Mouse (Mus musculus): ENCODE measurements at regions not wholly inside any gene's neighbourhood (a gene's known extent, or its start where the extent isn't known, plus 50 kb on each side); places are given as distances from the start of the nearest gene placed in this dataset.

DNA sequence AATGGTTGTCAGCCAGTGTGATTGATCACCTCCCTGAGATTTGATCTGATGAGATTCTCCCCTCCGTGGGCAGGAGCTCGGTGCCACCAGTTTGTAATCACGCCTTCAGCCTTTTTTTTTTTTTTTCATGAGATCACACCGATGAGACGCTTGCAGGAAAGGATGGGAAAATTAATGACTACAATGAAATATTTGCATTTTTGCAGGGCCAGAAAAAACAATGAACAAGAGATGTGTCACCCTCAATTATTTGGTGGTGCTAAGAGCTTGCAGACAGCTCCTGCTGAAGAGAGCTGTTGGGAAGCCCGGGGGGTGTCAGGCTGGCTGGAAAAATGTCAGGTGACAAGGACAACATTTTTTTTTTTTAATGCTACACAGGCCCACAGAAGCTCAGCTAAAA is 227.6 kb upstream of the Irx3 start:
- TF ChIP-seq CTCF (IDR thresholded peaks at IDR 0.05; ENCODE audit: low read depth) = no peak
- Histone ChIP-seq H3K27ac (ENCODE audit: low read depth, low read length) (no peak overlapping the region), H3K27me3 (replicated peaks; ENCODE audit: control insufficient read depth, insufficient read depth, low read length) (no peaks in the 10 kb centered on the region), H3K4me1 (replicated peaks; ENCODE audit: control insufficient read depth, insufficient read depth, low read length) (no peaks in the 10 kb centered on the region), H3K9ac (ENCODE audit: low read depth, low read length) (no peak overlapping the region), H3K36me3 (ENCODE audit: control insufficient read depth, insufficient read depth) (no peaks in the 10 kb centered on the region), H3K4me3 (ENCODE audit: low read depth, low read length) (no peak overlapping the region), H3K9me3 (ENCODE audit: control insufficient read depth) (no peaks in the 10 kb centered on the region), H3K4me2 (replicated peaks; ENCODE audit: low read depth) (no peak overlapping the region)
- 34% methylated on average over 6 of the region's 6 CpGs for WGBS
- no peak for ATAC-seq

DNA sequence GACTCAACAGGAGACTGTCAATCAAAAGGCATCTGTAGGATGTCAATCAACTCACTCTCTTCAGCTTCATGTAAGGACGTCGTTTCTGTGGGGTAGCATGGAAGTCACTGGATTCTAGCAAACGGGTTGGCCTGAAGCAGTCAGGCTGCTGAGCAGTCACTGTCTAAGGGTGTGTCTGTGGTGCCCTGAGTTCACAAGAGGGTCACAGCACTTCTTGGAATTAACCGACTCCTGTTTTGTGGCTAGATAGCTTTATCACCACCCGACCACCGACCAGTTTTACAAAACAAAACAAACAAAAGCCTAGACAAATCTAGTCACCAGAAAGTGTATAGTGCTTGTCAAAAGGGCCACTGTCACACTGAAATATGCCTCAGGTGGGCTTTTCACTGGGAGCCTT is 226.4 kb upstream of the Irx3 start:
- H3K27me3 ChIP-seq (replicated peaks; ENCODE audit: control insufficient read depth, insufficient read depth, low read length) = no peaks in the 10 kb centered on the region
- no peaks in the 10 kb centered on the region for H3K9me3 ChIP-seq (ENCODE audit: control insufficient read depth)
- 23% methylated on average over 6 of the region's 6 CpGs for WGBS
- no peaks in the 10 kb centered on the region for H3K4me1 ChIP-seq (replicated peaks; ENCODE audit: control insufficient read depth, insufficient read depth, low read length)
- H3K27ac ChIP-seq (ENCODE audit: low read depth, low read length) = no peak overlapping the region
- no peak for TF ChIP-seq CTCF (IDR thresholded peaks at IDR 0.05; ENCODE audit: low read depth)
- H3K4me2 ChIP-seq (replicated peaks; ENCODE audit: low read depth) = no peak overlapping the region
- ATAC-seq = no peak
- H3K9ac ChIP-seq (ENCODE audit: low read depth, low read length) = no peak overlapping the region
- no peaks in the 10 kb centered on the region for H3K36me3 ChIP-seq (ENCODE audit: control insufficient read depth, insufficient read depth)
- no peak overlapping the region for H3K4me3 ChIP-seq (ENCODE audit: low read depth, low read length)

DNA sequence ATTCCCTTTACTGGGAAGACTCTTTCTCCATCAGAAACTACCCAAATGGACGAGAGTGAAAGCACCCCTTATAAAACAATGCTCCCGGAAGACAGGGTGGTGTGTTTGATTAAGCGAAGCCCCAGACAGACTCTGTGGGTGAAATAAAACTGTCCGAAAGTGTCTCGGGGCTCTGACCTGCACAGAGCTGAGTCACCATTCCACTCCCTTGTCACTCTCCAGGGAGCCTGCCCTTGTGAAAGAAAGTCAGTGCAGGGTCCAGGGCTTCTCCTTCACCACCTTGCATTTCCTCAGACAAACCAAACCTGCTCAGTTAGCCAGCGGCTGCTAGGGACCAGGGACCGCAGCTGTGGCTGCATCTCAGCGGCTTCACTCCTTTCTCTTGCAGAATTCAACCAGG is 222.3 kb upstream of the Irx3 start:
- H3K4me3 ChIP-seq (ENCODE audit: low read depth, low read length) = no peak overlapping the region
- no peaks in the 10 kb centered on the region for H3K4me1 ChIP-seq (replicated peaks; ENCODE audit: control insufficient read depth, insufficient read depth, low read length)
- H3K9ac ChIP-seq (ENCODE audit: low read depth, low read length) = no peak overlapping the region
- H3K9me3 ChIP-seq (ENCODE audit: control insufficient read depth) = no peaks in the 10 kb centered on the region
- no peak for ATAC-seq
- H3K4me2 ChIP-seq (replicated peaks; ENCODE audit: low read depth) = no peak overlapping the region
- H3K36me3 ChIP-seq (ENCODE audit: control insufficient read depth, insufficient read depth) = no peaks in the 10 kb centered on the region
- no peaks in the 10 kb centered on the region for H3K27me3 ChIP-seq (replicated peaks; ENCODE audit: control insufficient read depth, insufficient read depth, low read length)
- no peak for TF ChIP-seq CTCF (IDR thresholded peaks at IDR 0.05; ENCODE audit: low read depth)
- H3K27ac ChIP-seq (ENCODE audit: low read depth, low read length) = no peak overlapping the region
- 17% methylated on average over 8 of the region's 8 CpGs for WGBS

DNA sequence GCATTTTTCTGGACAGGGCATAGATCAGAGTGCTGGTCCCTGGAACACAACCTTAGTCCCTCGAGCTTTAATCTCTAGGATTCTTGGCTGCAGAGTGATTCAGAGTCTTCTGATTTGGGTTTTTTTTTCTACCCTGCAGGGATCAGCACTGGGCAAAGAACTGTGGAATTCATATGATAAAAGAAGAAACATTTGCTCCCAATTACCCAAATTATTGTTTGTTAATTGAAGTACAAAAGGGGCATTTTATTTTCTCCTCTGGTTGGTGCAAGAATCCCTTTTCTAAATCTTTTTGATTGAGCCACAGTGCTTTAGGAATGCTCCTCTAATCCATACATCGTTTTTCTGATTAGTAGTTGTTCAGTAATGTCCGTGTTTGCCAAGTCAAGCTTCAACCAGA is 219.7 kb upstream of the Irx3 start:
- Histone ChIP-seq H3K36me3 (ENCODE audit: control insufficient read depth, insufficient read depth) (no peaks in the 10 kb centered on the region), H3K4me1 (replicated peaks; ENCODE audit: control insufficient read depth, insufficient read depth, low read length) (no peaks in the 10 kb centered on the region), H3K27me3 (replicated peaks; ENCODE audit: control insufficient read depth, insufficient read depth, low read length) (no peaks in the 10 kb centered on the region), H3K4me2 (replicated peaks; ENCODE audit: low read depth) (no peak overlapping the region), H3K9me3 (ENCODE audit: control insufficient read depth) (no peaks in the 10 kb centered on the region), H3K9ac (ENCODE audit: low read depth, low read length) (no peak overlapping the region), H3K27ac (ENCODE audit: low read depth, low read length) (no peak overlapping the region), H3K4me3 (ENCODE audit: low read depth, low read length) (no peak overlapping the region)
- no peak for ATAC-seq
- TF ChIP-seq CTCF (IDR thresholded peaks at IDR 0.05; ENCODE audit: low read depth) = no peak
- 50% methylated on average over 3 of the region's 3 CpGs for WGBS

DNA sequence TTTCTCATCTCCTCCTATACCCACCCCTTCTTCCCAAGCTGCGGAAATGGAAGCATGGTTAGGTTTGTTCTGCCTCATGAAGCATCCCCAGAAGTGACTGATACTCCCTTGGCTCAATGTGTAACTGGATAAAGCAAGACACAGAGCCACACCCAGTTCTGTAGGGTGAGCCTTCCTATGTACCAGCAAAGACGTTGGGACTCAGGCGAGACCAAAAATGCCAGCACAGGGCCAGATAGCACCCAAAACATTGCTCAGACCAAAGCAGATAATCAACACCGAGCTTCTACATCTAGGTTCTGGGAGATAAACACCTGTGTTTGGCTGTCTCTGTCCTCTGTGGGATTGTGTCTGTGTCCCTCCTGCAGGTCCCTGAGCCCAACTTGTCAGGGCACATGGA is 212.8 kb upstream of the Irx3 start:
- Histone ChIP-seq H3K36me3 (ENCODE audit: control insufficient read depth, insufficient read depth) (no peaks in the 10 kb centered on the region), H3K4me2 (replicated peaks; ENCODE audit: low read depth) (no peak overlapping the region), H3K9ac (ENCODE audit: low read depth, low read length) (no peak overlapping the region), H3K9me3 (ENCODE audit: control insufficient read depth) (no peaks in the 10 kb centered on the region), H3K27ac (ENCODE audit: low read depth, low read length) (no peak overlapping the region), H3K4me3 (ENCODE audit: low read depth, low read length) (no peak overlapping the region), H3K4me1 (replicated peaks; ENCODE audit: control insufficient read depth, insufficient read depth, low read length) (no peaks in the 10 kb centered on the region), H3K27me3 (replicated peaks; ENCODE audit: control insufficient read depth, insufficient read depth, low read length) (no peaks in the 10 kb centered on the region)
- no peak for TF ChIP-seq CTCF (IDR thresholded peaks at IDR 0.05; ENCODE audit: low read depth)
- ATAC-seq = no peak
- WGBS = 83% methylated on average over 4 of the region's 4 CpGs

DNA sequence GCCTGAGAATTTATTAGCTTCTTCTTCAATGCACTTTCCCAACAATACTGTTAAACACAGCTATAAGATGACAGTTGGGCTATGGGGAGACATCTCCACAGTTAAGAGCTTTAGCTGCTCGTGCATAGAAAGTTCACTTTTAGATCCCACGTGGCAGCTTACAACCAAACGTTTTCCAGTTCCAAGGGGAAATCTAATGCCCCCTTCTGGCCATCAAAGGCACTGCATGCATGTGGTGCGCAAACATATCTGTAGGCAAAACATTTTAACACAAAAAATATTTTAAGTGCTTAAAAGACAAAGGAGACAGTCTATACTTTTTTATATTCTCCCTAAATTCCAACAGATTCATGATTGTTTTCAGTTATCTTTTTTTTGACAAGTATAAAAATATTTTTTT is 211.3 kb upstream of the Irx3 start:
- Histone ChIP-seq H3K36me3 (ENCODE audit: control insufficient read depth, insufficient read depth) (no peaks in the 10 kb centered on the region), H3K4me3 (ENCODE audit: low read depth, low read length) (no peak overlapping the region), H3K27me3 (replicated peaks; ENCODE audit: control insufficient read depth, insufficient read depth, low read length) (no peaks in the 10 kb centered on the region), H3K4me2 (replicated peaks; ENCODE audit: low read depth) (no peak overlapping the region), H3K27ac (ENCODE audit: low read depth, low read length) (no peak overlapping the region), H3K9ac (ENCODE audit: low read depth, low read length) (no peak overlapping the region), H3K4me1 (replicated peaks; ENCODE audit: control insufficient read depth, insufficient read depth, low read length) (no peaks in the 10 kb centered on the region), H3K9me3 (ENCODE audit: control insufficient read depth) (no peaks in the 10 kb centered on the region)
- peak; percentile 60 for TF ChIP-seq CTCF (IDR thresholded peaks at IDR 0.05; ENCODE audit: low read depth)
- no peak for ATAC-seq
- 53% methylated on average over 4 of the region's 4 CpGs for WGBS

DNA sequence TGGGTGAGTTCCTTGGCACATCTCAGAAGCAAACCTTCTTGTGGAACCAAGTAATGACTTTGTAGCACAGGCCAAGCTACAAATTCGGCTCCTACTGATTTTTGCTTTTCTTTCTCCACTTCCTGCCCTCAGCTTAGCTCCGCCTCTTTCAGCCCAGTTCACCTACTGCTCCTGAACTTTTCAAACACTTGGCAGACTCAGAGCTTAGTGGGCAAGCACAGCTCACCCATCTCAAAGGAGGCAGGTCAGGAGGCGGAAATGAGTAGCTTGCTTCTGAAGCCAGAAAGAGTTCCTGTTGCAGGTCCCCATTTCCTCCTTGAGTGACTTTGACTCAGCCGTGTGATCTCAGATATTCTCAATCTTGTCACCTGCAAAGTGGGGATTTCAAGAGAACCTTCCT is 208.5 kb upstream of the Irx3 start:
- WGBS = 80% methylated on average over 4 of the region's 4 CpGs

More for the DNA sequence above, 208.5 kb upstream of the Irx3 start:
- no peaks in the 10 kb centered on the region for H3K36me3 ChIP-seq (ENCODE audit: control insufficient read depth, insufficient read depth)
- no peak overlapping the region for H3K4me3 ChIP-seq (ENCODE audit: low read depth, low read length)
- no peak overlapping the region for H3K27ac ChIP-seq (ENCODE audit: low read depth, low read length)
- ATAC-seq = no peak
- no peak overlapping the region for H3K4me2 ChIP-seq (replicated peaks; ENCODE audit: low read depth)
- no peaks in the 10 kb centered on the region for H3K4me1 ChIP-seq (replicated peaks; ENCODE audit: control insufficient read depth, insufficient read depth, low read length)
- H3K27me3 ChIP-seq (replicated peaks; ENCODE audit: control insufficient read depth, insufficient read depth, low read length) = no peaks in the 10 kb centered on the region
- no peaks in the 10 kb centered on the region for H3K9me3 ChIP-seq (ENCODE audit: control insufficient read depth)
- TF ChIP-seq CTCF (IDR thresholded peaks at IDR 0.05; ENCODE audit: low read depth) = no peak
- no peak overlapping the region for H3K9ac ChIP-seq (ENCODE audit: low read depth, low read length)
